Mouse (Mus musculus) right cerebral cortex, adult 2 months (tissue): ENCODE measurements around the gene Uvrag.

ENCODE experiments used
- DNase-seq, 2 experiments: peaks; one replicate each; pipeline ENCODE4 v3.0.0; 2021 to 2022; ENCODE audit warnings: low spot score in 2 of 2

The Uvrag gene

DNA sequence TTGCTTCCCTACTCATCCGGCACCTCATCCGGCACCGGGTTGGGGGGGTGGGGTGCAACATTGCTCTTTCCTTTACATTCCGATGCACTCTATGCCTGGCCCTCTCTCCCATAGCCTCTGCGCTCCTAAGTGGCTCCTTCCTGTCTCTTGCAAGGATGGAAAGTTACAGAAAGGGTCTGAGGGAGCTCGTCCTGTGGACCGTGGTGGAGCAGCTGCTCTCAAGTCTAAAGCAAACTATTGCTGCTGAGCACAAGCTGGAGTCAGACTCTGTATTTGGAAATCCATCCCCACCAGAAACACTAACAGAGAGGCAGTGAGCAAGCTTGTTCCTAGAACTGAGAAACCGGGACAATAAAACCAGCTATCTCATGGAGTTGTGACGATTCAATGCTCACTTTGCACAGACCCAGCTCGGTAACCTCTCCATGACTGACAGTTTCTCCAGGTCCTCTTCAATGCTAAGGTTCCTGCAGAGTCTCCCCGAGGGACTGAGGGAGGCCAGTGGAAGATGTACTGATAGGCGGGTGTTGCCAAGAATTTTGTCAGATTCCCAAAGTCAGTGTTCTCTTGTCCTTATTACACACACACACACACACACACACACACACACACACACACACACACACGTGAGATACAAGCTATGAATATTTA is 975 bp downstream of the Uvrag start:
- DNase-seq, result peak in 1 of 2 experiments; percentile 24

DNA sequence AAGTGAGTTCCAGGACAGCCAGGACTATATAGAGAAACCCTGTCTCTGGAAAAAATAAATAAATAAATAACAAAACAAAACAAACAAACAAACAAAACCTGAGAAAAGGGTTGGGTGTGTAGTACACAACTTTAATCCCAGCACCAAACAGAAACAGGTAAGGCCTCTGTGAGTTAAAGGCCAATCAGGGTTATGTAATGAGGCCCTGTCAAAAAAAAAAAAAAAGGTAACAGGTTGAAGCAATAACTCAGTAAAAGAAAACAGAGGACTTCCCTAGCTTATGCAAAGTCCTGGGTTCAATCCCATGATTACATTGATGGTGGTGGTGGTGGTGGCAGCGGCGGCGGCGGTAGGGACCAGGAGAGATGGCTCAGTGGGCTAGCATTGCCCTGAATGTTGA is 3.4 kb downstream of the Uvrag start:
- no peak for DNase-seq

DNA sequence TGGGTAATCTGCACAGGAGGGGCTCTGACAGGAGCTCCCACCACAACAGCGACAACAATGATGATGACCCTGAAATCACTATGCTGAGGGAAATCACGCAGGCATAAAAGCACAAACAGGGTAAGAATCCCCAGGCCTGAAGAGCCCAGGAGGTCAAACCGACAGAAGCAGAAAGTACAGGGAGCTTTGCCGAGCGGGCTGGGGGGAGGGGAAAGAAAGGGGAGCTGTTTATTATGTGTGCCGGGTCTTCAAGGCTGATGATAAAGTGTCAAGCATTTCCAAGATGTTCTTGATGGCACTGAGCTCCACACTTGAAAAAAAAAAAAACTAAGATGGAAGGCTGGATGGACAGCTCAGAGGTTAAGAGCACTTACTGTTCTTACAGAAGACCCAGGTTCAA is 4.2 kb downstream of the Uvrag start:
- no peak for DNase-seq

DNA sequence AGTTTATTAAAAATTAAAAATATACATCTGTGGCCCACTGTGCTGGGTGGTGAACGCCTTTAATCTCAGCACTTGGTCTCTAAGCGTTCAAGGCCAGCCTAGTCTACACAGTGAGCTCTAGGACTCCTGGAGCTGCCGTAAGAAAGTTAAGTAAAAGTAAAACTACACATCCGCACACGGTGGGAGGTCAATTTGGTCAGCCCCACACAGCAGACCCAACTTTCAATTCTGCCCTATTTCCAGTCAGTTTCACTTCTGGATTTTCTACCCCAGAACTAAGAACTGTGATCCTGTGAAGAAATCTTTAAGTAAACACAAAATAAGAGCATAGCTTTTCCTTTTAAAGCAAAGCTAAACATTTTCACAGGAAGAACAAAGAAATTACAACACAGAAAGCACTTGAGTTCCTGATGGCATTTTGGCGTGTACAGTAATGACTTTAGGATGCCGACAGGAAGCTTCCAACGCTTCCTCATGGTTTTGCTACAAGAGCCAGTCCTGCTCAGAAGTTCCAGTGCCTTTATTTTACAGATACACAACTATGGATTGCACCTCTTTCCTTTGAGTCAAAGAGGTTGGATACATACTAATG is 7.0 kb downstream of the Uvrag start:
- DNase-seq, result no peak

DNA sequence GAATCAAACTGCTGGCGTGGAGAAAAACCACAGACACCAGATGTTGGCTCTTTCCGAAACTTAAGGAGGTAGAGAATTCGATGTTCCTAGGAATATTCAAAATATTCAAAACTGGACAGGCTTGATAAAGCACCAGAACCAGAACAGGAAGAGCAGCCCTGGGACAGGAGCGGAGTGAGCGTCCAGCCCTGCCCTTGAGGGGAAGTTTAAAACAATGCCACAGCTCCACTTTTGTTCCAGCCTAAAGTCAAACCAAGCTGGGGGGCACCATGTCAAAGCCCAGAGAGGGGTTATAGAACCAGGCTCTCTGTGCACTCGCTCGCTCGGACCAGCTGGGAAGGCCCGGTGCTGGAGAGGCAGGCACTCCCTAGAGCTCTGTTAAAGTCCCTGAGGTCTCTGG is 8.3 kb downstream of the Uvrag start:
- no peak for DNase-seq

DNA sequence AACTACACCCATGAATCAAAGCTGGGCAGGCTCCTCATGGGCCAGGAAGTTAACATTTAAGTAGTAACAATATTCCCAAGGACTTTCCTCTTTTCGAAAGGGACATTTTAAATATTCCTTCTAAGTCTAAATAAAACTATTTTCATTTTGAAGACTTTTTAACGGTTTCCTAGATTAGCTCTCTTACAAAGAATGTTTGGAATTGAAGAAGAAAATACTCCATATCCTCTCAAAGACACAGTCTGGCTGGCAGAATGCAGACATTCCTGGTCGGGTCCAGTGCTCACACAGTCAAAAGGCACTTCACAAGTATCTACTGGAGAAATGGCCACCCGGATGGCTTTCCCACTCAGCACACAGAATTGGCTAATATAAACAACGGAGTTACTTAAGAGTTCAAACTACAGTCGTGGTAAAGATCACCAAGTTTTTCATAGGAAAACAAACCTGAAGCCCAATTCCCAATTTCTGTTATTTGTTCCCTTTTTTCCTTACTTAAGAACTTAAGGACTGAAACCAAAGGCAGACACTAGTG is 9.1 kb downstream of the Uvrag start:
- no peak for DNase-seq

DNA sequence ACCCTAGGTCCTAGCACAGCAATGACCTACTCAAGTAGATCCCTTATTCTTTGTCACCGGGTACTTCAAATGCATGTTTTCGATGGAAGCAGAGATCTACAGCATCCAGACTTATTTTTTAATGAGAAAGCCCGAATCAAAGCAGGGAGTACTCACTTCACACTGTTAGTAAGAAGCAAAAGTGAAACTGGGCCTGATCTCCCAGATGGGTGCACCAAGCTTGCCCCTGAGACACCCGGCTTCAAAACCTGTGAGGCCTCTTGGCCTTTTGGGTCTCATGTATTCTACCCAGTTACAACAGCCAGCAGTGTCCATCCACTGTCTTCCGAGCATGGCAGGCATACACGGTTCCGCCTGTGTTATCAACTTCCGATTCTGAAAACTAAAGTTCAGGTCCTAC is 12.0 kb downstream of the Uvrag start:
- DNase-seq, result no peak

DNA sequence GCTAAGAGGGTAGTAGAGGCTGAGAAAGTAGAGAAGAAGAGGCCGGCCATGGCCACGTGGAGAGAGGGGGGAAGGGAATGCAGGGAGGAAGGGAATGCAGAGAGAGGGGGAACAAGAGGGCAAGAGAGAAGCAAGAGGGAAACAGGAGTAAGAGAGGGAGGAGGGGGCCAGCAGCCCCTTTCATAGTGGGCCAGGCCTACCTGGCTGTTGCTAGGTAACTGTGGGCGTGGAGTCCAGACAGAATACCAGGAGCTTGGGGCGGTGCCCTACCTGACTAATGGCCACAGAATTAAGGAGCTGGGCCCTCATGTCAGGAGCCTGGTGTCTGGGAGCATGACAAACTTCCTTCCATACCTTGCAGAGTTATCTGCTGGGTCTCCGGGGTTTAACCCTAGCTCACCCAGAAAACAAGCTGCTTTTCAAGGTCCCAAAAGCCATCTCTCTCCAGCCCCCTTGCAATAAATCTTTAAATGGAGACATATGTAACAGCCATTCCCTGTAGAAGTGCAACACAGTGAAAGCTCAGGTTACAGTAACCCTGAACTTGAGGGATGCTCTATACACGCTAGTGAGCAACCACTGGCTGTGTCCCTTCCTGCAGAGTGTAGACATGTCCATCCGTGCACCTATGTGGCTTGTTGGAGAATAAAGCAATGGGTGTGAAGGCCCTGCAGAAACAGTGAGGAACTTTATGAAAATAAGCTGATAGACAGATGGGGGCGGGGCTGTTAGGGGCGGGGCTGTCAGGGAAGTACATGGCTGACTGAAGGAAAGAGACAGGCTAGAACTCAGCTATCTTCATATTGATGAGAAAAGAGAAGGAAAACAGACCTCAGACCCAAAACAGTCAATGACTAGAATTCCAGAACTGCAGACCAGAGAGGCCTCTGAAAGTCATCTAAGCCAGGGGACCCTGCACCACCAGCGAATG is 12.7 kb downstream of the Uvrag start:
- no peak for DNase-seq

DNA sequence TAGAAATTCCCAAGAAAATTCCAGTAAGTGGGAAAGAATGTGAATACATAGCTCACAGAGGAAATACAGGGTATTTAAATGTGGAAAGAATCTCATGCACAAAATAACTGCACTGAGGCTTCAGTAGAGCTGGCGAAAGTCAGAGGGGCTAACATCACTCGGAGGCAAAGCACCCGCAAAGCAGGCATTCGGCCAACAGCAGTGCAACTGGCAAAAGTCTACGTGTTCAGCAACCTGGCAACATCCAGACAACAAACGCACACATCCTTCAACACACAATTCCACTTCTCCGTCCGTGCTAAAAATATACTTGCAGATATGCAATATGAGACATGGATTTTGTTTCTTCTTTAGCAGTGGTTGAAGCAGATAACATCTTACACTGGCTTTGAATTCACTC is 14.9 kb downstream of the Uvrag start:
- DNase-seq, result no peak

DNA sequence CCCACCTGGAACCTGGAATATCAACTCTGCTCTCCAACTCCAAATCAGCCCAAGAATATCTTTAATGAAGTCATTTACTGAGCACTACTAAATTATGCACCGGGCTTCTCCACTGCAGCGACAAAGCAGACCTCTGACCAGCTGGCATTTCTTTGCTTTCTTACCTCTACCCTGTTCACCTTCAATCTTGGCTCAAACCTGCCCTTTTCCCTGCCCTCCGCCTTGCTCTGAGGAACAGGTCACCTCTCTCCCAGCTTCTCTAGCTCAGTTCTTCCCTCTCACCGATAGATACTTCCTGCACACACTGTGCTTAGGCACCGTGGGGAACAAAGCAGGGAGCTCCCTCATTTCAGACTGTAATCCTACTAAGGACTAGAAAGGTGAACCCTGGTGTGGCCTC is 18.3 kb downstream of the Uvrag start:
- no peak for DNase-seq

DNA sequence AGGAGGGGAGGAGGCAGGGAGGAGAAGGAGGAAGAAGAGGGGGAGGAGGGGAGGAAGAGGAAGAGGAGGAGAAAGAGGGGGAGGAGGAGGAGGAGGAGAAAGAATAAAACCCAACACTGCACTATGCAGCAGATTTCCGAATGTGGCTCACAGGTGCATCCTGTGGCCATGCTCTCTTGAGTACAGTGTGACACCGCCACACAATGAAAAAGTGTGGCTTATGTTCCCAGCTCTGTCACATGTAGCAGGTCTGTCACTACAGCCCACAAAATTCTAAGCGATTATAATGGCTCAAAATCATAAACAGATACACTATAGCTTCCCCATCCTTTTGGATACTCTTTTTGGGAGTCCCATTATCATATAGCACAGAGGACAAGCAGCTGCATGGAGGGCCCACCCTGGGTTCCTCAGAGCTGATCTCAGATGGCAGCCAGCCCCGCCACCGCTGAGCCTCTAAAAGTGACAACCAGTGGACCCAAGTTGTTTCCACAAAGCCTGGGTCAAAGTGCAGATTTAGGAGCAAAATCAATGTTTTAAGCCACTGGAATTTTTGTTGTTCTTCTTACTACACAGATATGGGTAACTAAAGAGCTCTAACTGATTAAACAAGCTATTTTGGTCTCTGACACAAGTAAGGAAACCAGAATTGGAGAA is 19.9 kb downstream of the Uvrag start:
- no peak for DNase-seq

DNA sequence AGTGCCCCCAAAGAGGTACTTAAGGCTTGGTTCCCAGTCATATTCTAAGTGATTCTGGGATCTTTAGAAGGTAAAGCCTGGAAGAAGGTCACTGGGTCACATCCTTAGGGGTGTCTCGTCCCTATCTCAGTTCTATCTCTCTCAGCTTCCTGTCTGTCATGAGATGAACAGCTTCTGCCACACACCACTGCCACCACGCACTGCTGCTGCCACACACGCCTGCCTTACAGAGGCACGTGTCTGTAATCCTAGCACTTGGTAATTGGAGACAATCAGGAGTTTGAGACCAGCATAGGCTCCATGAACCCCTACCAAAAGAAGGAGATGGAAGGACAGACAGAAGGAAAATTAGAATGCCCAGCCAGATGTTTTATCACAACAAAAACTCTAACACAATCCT is 20.9 kb downstream of the Uvrag start:
- DNase-seq, result no peak

DNA sequence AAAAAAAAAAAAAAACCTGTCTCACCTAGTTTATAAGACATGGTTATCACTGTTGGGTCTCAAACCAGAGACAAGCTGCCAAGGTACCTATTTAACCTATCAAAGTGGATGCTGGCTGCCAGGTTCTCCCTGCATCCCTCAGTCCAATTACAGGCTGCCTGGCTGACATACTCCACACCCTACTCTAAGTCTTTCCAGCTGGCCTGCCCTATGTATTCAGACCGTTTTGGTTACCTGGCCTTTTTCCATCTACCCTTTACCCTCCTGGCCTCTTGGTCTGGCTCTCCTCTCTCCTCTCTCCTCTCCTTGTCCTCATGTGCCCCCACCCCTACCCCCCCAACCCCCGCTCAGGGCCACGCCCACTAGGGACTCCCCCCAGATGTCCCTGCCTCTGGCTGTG is 24.2 kb downstream of the Uvrag start:
- DNase-seq, result no peak

DNA sequence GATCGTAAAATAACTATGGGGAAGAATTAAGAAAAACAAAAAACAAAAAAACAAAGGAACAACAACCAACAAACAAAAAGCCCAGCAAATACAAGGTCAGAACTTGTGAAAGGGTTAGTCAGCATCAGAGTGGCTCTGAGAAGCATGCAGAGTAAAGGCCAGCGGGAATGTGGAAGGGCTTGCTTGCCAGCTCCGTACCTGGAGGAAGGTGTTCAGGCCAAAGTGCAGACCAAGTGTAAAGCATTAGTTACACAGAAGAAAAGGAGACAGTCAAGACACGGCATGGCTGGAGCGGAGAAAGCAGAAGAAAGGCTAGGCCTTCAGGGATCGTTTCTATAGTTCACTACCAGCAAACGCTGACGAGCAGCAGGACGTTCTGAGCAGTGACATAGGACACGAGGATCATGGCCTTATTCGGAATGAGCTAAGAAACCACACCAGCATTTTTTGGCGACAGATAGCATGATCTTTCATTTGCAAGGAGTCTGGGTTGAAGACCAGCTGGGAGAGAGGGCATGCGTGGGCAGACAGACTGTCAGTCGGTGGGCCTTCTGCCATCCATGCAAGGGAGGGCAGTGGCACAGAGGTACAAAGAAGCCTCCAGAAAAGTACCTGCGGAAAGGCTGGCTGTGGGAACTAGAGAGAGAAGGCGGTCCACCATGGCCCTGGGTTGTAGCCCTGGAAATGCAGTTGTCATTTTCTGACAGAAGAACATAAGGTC is 26.8 kb downstream of the Uvrag start:
- no peak for DNase-seq

DNA sequence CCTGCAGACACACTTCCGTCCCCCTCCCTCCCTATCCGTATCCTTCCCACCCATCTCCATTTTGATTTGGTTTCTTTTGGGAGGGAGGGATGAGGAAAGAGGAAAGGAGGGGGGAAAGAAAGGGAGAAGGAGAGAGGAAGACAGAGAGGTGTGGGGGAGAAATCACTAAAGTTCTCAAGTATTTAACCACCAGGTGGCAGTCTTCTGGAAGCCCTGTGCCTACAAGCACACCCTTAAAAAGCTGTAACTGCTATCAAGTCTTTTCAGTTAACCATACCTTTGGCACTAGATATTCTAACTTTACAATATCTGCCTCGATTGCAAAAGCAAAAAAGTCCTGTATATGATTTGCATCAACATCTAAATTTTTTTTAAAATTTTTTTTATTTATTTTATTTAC is 33.4 kb downstream of the Uvrag start:
- peak in 1 of 2 experiments; percentile 21 for DNase-seq

DNA sequence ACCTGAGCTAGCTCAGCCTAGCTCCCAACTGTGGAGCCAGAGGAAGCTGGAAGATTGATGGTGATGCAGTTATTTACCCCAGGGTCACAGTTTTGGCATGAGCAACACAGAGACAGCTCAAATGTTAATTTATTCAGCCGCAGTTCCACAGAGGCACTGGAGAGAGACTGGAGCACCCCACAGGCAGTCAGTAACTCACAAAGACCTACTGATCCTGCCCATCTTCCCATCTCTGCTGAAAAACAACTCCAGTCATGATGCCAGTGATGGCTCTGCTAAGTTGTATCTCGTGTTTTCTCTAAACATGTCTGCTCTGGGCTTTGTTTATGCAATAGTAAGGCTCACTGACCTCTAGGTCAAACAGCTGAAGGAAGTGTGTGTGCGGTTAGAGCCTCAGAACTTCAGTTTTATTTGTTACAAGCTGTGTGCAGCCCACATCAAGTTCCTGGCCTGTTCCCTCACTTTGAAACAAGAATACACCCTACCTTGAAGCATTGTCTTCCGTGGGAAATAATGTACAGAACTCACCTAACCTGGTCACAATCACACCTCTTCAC is 34.1 kb downstream of the Uvrag start:
- no peak for DNase-seq

DNA sequence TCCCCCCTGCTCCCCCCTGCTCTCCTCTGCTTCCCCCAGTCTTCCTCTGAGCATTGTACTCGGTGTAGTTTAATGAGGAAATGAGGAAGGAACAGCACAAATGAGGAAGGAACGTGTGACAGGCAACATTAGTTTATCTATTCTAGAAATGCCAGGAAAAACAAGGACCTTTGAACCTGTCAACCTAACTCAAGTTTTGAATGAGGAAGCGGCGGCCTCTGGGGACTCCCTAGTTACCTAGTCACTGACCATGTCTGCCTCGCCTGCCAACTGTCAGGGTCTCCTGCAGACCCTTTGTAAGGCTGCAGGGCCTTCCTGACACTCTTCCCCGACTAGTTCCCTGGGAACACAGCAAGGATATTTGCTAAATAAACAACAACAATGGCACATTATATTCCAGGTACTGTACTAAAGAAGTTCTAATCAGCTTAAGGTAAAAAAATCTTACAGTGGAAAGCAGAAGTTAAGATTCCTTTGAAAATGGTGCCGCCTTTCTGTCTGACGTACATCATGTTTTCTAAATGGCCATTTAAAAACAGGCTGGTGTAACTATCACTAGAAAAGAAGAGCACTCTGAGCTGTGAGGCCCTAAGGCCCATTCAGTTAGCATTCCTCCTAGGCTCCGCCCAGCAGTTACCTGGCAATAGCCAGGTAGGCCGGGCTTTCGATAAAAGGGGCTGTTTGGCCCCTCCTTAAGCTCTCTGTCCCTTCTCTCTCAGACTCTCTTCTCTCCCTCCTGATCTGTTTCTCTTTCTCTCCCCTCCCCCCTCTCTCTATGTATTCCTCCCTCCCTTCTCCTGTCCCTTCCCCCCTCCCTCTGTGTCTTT is 39.0 kb downstream of the Uvrag start:
- DNase-seq, result no peak

DNA sequence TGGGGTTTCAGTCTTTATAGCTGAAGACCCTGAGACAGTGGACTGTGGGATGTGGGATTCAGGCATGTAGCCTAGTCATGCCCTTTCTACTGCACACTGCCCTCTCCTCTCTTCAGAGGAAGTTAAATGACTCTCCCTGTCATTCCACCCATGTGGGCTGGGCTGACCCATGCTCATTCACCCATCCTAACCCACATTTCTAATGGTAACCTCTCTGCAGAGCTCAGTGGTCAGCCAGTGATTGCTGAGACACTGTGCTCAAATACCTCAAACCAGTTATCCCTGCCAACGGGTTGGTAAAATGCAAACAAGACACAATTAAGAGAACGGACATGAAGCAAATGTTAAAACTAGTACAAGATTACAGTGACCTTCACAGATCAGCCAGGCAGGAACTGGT is 39.9 kb downstream of the Uvrag start:
- DNase-seq, result no peak

DNA sequence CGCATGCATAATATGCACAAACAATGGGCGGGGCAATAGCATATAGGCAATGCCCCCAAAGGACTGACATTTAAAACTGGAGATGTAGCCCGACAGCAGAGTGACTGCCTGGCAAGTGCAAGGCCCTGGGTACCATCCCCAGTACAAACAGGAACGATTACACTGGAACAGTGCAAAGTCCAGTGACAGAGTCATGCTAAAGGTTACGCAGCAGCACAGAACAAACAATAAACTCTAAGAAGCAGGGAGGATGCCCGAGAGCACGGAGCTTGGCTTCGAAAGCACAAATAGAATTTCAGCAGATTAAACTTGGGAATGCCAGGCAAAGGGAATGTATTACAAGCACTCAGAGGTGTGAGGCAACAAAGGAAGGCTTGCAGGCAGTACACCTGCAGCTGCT is 40.4 kb downstream of the Uvrag start:
- DNase-seq, result no peak

DNA sequence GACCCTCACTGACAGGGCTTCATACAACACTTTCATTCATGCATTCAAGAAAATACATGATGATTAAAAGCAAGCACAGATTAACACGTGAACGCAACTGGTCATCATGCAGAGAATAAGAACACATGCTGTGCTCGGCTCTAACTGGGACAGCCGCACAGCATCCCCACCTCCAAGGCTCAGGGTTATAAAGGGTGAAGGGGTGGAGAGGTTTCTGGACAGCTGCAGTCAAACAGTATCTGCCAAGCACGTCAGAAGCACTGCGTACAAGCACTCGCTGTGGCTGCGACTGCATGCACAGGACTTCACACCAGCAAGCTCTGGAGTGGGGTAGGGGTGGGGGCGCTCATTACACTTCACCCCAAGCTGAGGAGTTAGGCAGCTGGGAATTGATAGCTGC is 40.9 kb downstream of the Uvrag start:
- DNase-seq, result no peak
